Mouse (Mus musculus) embryonic facial prominence, embryonic 10.5 days (tissue): ENCODE measurements around the gene Plpp7. TPM values are rescaled to one million over a fixed set of nuclear protein-coding genes. Genes with fewer than 3 reads are reported as not detected.

Experiments used
- DNase-seq: peaks from one replicate; pipeline ENCODE4 v3.0.0-alpha.2; 2017; ENCODE audit warnings: low spot score
- H3K27ac ChIP-seq: fragments of 300-500 bp; sonication (generic); replicated peaks from 2 replicates; pipeline ENCODE4 v1.5.1; 2016; ENCODE audit warnings: mild to moderate bottlenecking
- H3K27me3 ChIP-seq: fragments of 300-500 bp; sonication (generic); replicated peaks from 2 replicates; pipeline ENCODE4 v1.6.1; 2016; ENCODE audit warnings: low read depth, mild to moderate bottlenecking; ENCODE audit not compliant: poor library complexity, severe bottlenecking
- H3K36me3 ChIP-seq: fragments of 300-500 bp; sonication (generic); replicated peaks from 2 replicates; pipeline ENCODE4 v1.6.1; 2016; ENCODE audit warnings: mild to moderate bottlenecking, moderate library complexity
- H3K4me1 ChIP-seq: fragments of 300-500 bp; sonication (generic); 2 replicates; pipeline ENCODE4 v1.6.1; 2016
- H3K4me3 ChIP-seq: fragments of 300-500 bp; sonication (generic); 2 replicates; pipeline ENCODE4 v1.5.1; 2016; ENCODE audit warnings: mild to moderate bottlenecking, moderate library complexity
- H3K9me3 ChIP-seq: fragments of 300-500 bp; sonication (generic); 2 replicates; pipeline ENCODE4 v1.6.1; 2016; ENCODE audit warnings: mild to moderate bottlenecking
- WGBS: fragments of 180-500 bp; shearing (Covaris S2); methylation state at CpG from one replicate; pipeline ENCODE4 v1.1.7; 2016; 5-methylcytosine and 5-hydroxymethylcytosine counted together
- polyA plus RNA-seq: library from polyadenylated mRNA; unstranded; fragments of >200 nt; fragmentation: Nextera tagmentation; extraction: Ambion mirVana; gene quantifications from 2 replicates; pipeline ENCODE4 v1.2.1, GENCODE M21; 2016

The Plpp7 gene
- polyA plus RNA-seq, 1 experiment from 2014 or later: 4.7 TPM

DNA sequence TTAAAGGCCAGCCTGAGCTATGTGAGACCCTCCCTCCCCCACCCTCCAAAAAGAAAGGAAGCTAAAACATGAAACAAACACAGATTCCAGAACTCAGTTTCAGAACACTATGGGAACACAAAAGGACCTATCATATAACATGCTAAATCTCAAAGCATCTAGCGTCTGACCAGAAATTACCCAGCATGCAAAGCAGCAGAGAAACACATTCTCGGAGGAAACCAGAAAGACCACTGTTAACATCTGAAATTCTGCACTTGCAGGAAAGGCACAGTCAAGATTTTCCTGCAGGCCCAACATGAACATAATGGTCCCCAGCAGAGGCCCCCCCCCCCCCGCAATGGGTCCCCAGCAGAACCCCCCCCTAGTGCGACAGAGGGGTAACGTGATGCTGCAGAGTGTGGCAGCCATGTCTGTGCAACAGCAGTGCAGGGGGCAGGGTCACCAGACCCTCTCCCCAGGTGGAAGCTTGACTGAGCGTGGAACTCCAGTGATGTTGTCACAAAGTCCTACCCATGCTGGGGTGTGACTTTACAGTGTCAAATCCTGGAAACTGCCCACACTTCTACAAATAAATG, 35.0 kb upstream of the Plpp7 start:
- H3K36me3 ChIP-seq: no peaks in the 10 kb centered on the region
- WGBS: 69% methylated on average over 6 of the region's 6 CpGs
- no peaks in the 10 kb centered on the region for H3K9me3 ChIP-seq
- peaks cover 57% of the 10 kb centered on the region for H3K4me1 ChIP-seq
- H3K27ac ChIP-seq: 0 out of 2 replicates have a peak overlapping the region, but pooled peaks have one; percentile 24
- no peak for DNase-seq
- H3K27me3 ChIP-seq: no peaks in the 10 kb centered on the region
- H3K4me3 ChIP-seq: no peak overlapping the region

DNA sequence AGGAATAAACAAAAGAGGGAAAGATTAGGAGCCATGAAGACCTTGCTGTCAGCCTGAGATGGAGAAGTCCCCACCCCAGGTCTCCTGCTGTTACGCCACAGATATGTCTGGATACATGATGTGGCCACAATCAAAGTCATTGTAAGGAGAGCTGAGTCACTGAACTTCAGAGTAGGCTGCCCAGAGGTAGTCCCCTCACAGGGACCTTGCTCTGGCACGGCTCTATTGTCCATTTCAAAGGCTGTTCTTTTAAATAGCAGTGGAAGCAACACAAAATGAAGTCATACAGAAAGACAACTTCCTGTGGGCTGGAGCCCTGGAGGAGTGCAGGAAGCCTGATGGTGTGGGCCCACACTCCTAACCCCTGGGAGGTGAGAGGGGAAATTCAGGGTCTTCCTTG, 34.1 kb upstream of the Plpp7 start:
- H3K27ac ChIP-seq: no peak overlapping the region
- peaks cover 57% of the 10 kb centered on the region for H3K4me1 ChIP-seq
- no peaks in the 10 kb centered on the region for H3K27me3 ChIP-seq
- no peaks in the 10 kb centered on the region for H3K36me3 ChIP-seq
- no peak for DNase-seq
- 72% methylated on average over 2 of the region's 2 CpGs for WGBS
- H3K9me3 ChIP-seq: no peaks in the 10 kb centered on the region
- no peak overlapping the region for H3K4me3 ChIP-seq

DNA sequence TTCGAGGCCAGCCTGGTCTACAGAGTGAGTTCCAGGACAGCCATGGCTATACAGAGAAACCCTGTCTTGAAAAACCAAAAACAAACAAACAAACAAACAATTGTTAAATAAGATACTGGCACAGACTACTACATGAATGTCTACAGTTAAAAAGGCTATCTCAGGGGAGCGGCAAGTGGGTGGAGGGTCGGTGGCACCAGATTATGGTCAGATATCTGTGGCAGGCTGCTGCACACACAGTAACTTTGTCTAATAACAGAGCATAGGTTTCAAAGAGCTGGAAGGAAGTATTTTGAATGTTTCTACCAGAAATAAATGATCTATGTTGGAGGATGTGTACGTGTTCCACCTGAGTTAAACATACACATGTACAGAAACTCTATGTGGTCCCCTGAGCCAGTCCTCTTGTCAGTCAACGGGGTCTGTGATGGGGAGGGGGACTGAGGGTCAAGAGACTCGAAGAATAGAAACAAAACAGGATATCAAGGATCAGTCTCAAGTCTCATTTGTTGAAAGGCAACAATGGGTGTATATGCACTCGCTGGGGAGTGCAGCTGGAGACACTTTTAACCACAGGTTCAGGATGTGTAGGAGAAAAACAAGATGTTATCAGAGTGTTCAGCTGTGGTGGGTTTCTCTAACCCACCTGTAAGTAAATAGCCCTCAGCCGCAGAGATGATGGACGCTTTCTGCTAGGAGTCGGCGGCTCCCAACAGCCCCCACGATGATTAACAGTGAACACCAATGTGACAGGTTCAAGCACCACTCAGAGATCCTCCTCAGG, 33.4 kb upstream of the Plpp7 start:
- peaks cover 57% of the 10 kb centered on the region for H3K4me1 ChIP-seq
- no peaks in the 10 kb centered on the region for H3K27me3 ChIP-seq
- H3K9me3 ChIP-seq: no peaks in the 10 kb centered on the region
- DNase-seq: no peak
- WGBS: 73% methylated on average over 12 of the region's 12 CpGs
- H3K36me3 ChIP-seq: no peaks in the 10 kb centered on the region
- no peak overlapping the region for H3K27ac ChIP-seq
- H3K4me3 ChIP-seq: no peak overlapping the region

- Histone ChIP-seq H3K27me3 (peaks cover 2% of the 10 kb centered on the region), H3K4me1 (peaks cover 57% of the 10 kb centered on the region), H3K4me3 (no peak overlapping the region), H3K27ac (no peak overlapping the region), H3K36me3 (no peaks in the 10 kb centered on the region), H3K9me3 (no peaks in the 10 kb centered on the region)
- no peak for DNase-seq
- WGBS: 88% methylated on average over 15 of the region's 15 CpGs
Observed at GRCm38 (mm10) chr2:32062626-32063410, 32.5 kb upstream of the Plpp7 start.

GRCm38 (mm10) chr2:32063451-32064151, 31.7 kb upstream of the Plpp7 start:
- 82% methylated on average over 7 of the region's 7 CpGs for WGBS

DNA sequence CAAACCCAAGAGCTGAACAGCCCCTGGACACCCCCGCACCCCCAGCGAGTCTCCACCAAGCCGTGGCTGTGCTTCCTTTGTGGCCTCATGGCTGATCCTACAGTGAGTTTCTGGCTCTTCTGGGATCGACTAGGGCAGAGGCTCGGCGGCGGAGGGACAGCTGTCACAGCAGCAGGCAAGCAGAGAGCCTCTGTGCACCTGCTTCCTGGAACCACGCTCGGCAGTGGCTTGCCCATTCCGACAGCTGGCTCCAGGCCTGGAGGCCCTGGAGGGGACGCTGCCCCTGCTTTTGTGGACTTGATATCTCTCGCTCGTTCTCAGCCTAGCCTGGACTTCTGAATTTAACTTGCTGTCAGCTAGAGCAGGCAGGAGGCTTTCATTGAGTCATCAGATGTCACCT, 30.4 kb upstream of the Plpp7 start:
- peaks cover 16% of the 10 kb centered on the region for H3K27me3 ChIP-seq
- H3K4me3 ChIP-seq: no peak overlapping the region
- peaks cover 56% of the 10 kb centered on the region for H3K4me1 ChIP-seq
- no peaks in the 10 kb centered on the region for H3K9me3 ChIP-seq
- 0 out of 2 replicates have a peak overlapping the region, but pooled peaks have one; percentile 2 for H3K27ac ChIP-seq
- no peaks in the 10 kb centered on the region for H3K36me3 ChIP-seq
- DNase-seq: no peak
- 81% methylated on average over 13 of the region's 13 CpGs for WGBS

More at GRCm38 (mm10) chr2:32063451-32064151, 31.7 kb upstream of the Plpp7 start:
- Histone ChIP-seq H3K27ac (no peak overlapping the region), H3K4me1 (peaks cover 59% of the 10 kb centered on the region), H3K27me3 (peaks cover 9% of the 10 kb centered on the region), H3K9me3 (no peaks in the 10 kb centered on the region), H3K4me3 (no peak overlapping the region), H3K36me3 (no peaks in the 10 kb centered on the region)
- no peak for DNase-seq

GRCm38 (mm10) chr2:32065371-32065791, 29.9 kb upstream of the Plpp7 start:
- H3K4me3 ChIP-seq: no peak overlapping the region
- H3K4me1 ChIP-seq: peaks cover 52% of the 10 kb centered on the region
- H3K36me3 ChIP-seq: no peaks in the 10 kb centered on the region
- H3K27ac ChIP-seq: no peak overlapping the region
- WGBS: 79% methylated on average over 5 of the region's 5 CpGs
- no peaks in the 10 kb centered on the region for H3K9me3 ChIP-seq
- no peak for DNase-seq
- peaks cover 16% of the 10 kb centered on the region for H3K27me3 ChIP-seq

DNA sequence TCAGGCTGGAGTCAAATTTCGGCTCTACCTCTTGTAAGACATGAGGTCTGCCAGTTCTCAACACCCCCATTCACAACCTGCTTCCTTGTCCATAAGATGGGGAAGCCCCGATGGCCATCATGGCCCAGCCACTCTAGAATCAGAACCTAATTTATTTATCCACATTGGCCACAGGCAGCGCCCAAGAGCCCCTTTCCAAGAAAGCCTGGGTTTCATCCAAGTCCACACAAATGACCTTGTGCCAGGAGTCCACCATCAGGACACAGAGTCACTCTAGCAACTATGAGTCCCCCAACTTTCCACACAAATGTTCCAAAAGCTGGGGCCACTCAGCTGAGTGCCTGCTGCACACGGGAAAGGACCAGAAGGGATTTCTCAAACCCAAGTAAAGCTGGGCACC, 29.3 kb upstream of the Plpp7 start:
- H3K27ac ChIP-seq: no peak overlapping the region
- 84% methylated on average over 4 of the region's 4 CpGs for WGBS
- no peak overlapping the region for H3K4me3 ChIP-seq
- H3K4me1 ChIP-seq: peaks cover 48% of the 10 kb centered on the region
- no peak for DNase-seq
- H3K27me3 ChIP-seq: peaks cover 16% of the 10 kb centered on the region
- H3K9me3 ChIP-seq: no peaks in the 10 kb centered on the region
- H3K36me3 ChIP-seq: no peaks in the 10 kb centered on the region

DNA sequence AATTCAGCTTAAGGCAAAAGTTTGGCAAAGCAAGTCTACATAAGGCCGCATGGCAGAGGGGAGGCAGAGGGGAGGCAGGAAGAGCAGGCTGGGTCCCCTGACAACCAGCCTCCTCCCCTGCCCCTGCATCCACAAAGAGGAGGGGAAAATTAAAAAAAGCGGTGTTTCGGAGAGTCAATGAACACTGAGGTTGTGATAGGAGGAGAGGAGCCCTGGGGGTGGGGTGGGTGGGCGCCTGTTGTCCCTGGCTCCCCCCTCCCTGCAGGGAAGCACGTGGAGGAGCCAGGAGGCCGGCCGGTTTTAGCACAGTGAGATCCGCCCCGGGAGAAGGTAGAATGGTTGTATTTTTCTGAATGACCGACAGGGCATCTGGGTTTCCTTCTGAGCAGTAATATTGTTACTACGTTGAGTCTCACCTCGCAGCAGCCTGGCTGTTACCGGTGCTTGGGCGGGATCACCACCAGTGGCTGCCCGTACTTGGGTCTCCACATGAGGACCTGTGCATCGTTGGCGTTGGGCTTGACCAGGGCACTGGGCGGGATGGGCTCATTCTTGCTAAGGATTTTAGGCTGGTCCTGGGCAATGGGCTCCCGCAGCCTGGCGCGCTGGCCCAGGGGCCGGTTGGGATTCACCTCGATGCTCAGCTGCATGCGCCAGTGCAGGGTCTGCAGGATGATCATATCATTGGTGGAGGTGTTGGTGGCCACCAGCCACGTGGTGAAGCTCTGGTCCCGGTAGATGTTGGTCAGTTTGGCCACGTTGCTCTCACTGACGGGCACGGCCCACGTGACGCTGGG, 26.3 kb upstream of the Plpp7 start:
- peaks cover 33% of the 10 kb centered on the region for H3K4me1 ChIP-seq
- H3K36me3 ChIP-seq: no peaks in the 10 kb centered on the region
- peak; percentile 47 for DNase-seq
- peak overlapping the region; percentile 4; the same call in 1 of the 2 replicates for H3K27ac ChIP-seq
- H3K4me3 ChIP-seq: peak overlapping the region; percentile 28
- peaks cover 16% of the 10 kb centered on the region for H3K27me3 ChIP-seq
- 54% methylated on average over 31 of the region's 31 CpGs for WGBS
- H3K9me3 ChIP-seq: no peaks in the 10 kb centered on the region

GRCm38 (mm10) chr2:32070747-32071146, 24.6 kb upstream of the Plpp7 start:
- H3K4me3 ChIP-seq: no peak overlapping the region
- DNase-seq: no peak
- H3K36me3 ChIP-seq: no peaks in the 10 kb centered on the region
- WGBS: 90% methylated on average over 10 of the region's 10 CpGs
- no peak overlapping the region for H3K27ac ChIP-seq
- H3K9me3 ChIP-seq: no peaks in the 10 kb centered on the region
- H3K27me3 ChIP-seq: peaks cover 16% of the 10 kb centered on the region
- H3K4me1 ChIP-seq: peaks cover 22% of the 10 kb centered on the region

DNA sequence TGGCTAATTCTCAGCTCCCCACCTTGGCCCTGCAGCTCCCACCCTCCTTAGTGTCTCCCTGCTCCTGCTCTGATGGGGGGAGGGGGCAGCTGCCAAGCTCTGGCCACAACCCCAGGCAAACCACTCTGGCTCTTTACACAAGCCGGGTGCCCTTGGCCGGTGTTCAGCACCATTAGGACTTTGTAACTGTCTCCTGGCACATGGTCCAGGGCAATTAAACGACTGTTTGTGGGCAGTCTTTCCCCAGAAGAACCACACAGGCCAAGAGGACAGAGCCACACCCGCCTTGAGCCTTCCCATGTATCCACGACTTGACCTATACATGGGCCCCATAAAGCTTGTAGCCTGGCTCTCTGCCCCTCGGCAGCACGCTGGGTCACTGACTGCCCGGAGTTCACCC, 20.9 kb upstream of the Plpp7 start:
- no peak overlapping the region for H3K4me3 ChIP-seq
- H3K9me3 ChIP-seq: no peaks in the 10 kb centered on the region
- H3K4me1 ChIP-seq: peaks cover 26% of the 10 kb centered on the region
- DNase-seq: no peak
- no peak overlapping the region for H3K27ac ChIP-seq
- peaks cover 7% of the 10 kb centered on the region; the same call in 1 of the 2 replicates for H3K27me3 ChIP-seq
- 72% methylated on average over 8 of the region's 8 CpGs for WGBS
- H3K36me3 ChIP-seq: no peaks in the 10 kb centered on the region
